Mouse (Mus musculus) hindbrain, embryonic 16.5 days (tissue): ENCODE measurements around the gene Krt28. TPM values are rescaled to one million over a fixed set of nuclear protein-coding genes. Genes with fewer than 3 reads are reported as not detected.

Source experiments
- ATAC-seq: fragments of 200-750 bp; cut with Nextera tagmentation; 2 replicates; pipeline ENCODE4 v1.8.0; 2017; ENCODE audit warnings: moderate TSS enrichment, moderate library complexity
- H3K27ac ChIP-seq: fragments of 300-500 bp; sonication (generic); 2 replicates; pipeline ENCODE4 v1.5.1; 2014; ENCODE audit warnings: low read depth, mild to moderate bottlenecking, control low read depth, low read length, moderate library complexity
- H3K27me3 ChIP-seq: fragments of 300-500 bp; sonication (generic); replicated peaks from 2 replicates; pipeline ENCODE4 v1.6.1; 2014; ENCODE audit warnings: low read length; ENCODE audit not compliant: control insufficient read depth, insufficient read depth
- H3K36me3 ChIP-seq: fragments of 300-500 bp; sonication (generic); 2 replicates; pipeline ENCODE4 v1.6.1; 2014; ENCODE audit warnings: mild to moderate bottlenecking, low read length, moderate library complexity, mixed read lengths; ENCODE audit not compliant: control insufficient read depth, insufficient read depth
- H3K4me1 ChIP-seq: fragments of 300-500 bp; sonication (generic); 2 replicates; pipeline ENCODE4 v1.6.1; 2014; ENCODE audit warnings: low read depth, low read length; ENCODE audit not compliant: control insufficient read depth, insufficient read depth
- H3K4me2 ChIP-seq: fragments of 300-500 bp; sonication (generic); 2 replicates; pipeline ENCODE4 v1.6.1; 2014; ENCODE audit warnings: mild to moderate bottlenecking, low read length, control low read depth, moderate library complexity
- H3K4me3 ChIP-seq: fragments of 300-500 bp; sonication (generic); 2 replicates; pipeline ENCODE4 v1.5.1; 2014; ENCODE audit warnings: mild to moderate bottlenecking, low read length, control low read depth, moderate library complexity
- H3K9ac ChIP-seq: fragments of 300-500 bp; sonication (generic); 2 replicates; pipeline ENCODE4 v1.6.1; 2014; ENCODE audit warnings: low read depth, mild to moderate bottlenecking, control low read depth, low read length, moderate library complexity
- H3K9me3 ChIP-seq: fragments of 300-500 bp; sonication (generic); 2 replicates; pipeline ENCODE4 v1.6.1; 2014; ENCODE audit warnings: mild to moderate bottlenecking, low read length, moderate library complexity; ENCODE audit not compliant: control insufficient read depth
- WGBS: fragments of 180-500 bp; shearing (Covaris S2); extraction: QIAGEN DNeasy Blood & Tissue Kit; methylation state at CpG from one replicate; pipeline ENCODE4 v1.1.7; 2014; 5-methylcytosine and 5-hydroxymethylcytosine counted together
- polyA plus RNA-seq: library from polyadenylated mRNA; unstranded; fragments of >200 nt; fragmentation: Nextera tagmentation; extraction: Ambion mirVana; gene quantifications from 2 replicates; pipeline ENCODE4 v1.2.1, GENCODE M21; 2015

The Krt28 gene
- polyA plus RNA-seq, 1 experiment from 2014 or later, result 0.55 TPM

GRCm38 (mm10) chr11:99398832-99399231 is 24.1 kb upstream of the Krt28 start:
- H3K4me1 ChIP-seq, result no peaks in the 10 kb centered on the region
- no peaks in the 10 kb centered on the region for H3K9me3 ChIP-seq
- ATAC-seq, result no peak
- no peaks in the 10 kb centered on the region for H3K36me3 ChIP-seq
- no peaks in the 10 kb centered on the region for H3K27me3 ChIP-seq
- H3K27ac ChIP-seq, result no peak overlapping the region
- H3K4me2 ChIP-seq, result no peak overlapping the region
- no peak overlapping the region for H3K4me3 ChIP-seq
- no peak overlapping the region for H3K9ac ChIP-seq
- 68% methylated on average over 8 of the region's 8 CpGs for WGBS

- no peak for ATAC-seq
- Histone ChIP-seq H3K4me2 (no peak overlapping the region), H3K4me1 (no peaks in the 10 kb centered on the region), H3K36me3 (no peaks in the 10 kb centered on the region), H3K27ac (no peak overlapping the region), H3K9ac (no peak overlapping the region), H3K27me3 (no peaks in the 10 kb centered on the region), H3K4me3 (no peak overlapping the region), H3K9me3 (no peaks in the 10 kb centered on the region)
- WGBS, result 76% methylated on average over 3 of the region's 3 CpGs
Observed at GRCm38 (mm10) chr11:99398084-99398483, 23.4 kb upstream of the Krt28 start.

GRCm38 (mm10) chr11:99396661-99397060 is 22.0 kb upstream of the Krt28 start:
- H3K4me2 ChIP-seq, result no peak overlapping the region
- H3K9me3 ChIP-seq, result no peaks in the 10 kb centered on the region
- H3K27ac ChIP-seq, result no peak overlapping the region
- H3K27me3 ChIP-seq, result no peaks in the 10 kb centered on the region
- H3K4me3 ChIP-seq, result no peak overlapping the region
- ATAC-seq, result no peak
- H3K4me1 ChIP-seq, result no peaks in the 10 kb centered on the region
- no peak overlapping the region for H3K9ac ChIP-seq
- WGBS, result 88% methylated on average over 2 of the region's 2 CpGs
- no peaks in the 10 kb centered on the region for H3K36me3 ChIP-seq

GRCm38 (mm10) chr11:99396034-99396433 is 21.3 kb upstream of the Krt28 start:
- no peak overlapping the region for H3K4me2 ChIP-seq
- H3K27me3 ChIP-seq, result no peaks in the 10 kb centered on the region
- no peaks in the 10 kb centered on the region for H3K4me1 ChIP-seq
- H3K36me3 ChIP-seq, result no peaks in the 10 kb centered on the region
- H3K27ac ChIP-seq, result no peak overlapping the region
- ATAC-seq, result no peak
- H3K9me3 ChIP-seq, result no peaks in the 10 kb centered on the region
- 48% methylated on average over 3 of the region's 3 CpGs for WGBS
- no peak overlapping the region for H3K9ac ChIP-seq
- H3K4me3 ChIP-seq, result no peak overlapping the region

GRCm38 (mm10) chr11:99392492-99392891 is 17.8 kb upstream of the Krt28 start:
- H3K4me1 ChIP-seq, result no peaks in the 10 kb centered on the region
- no peak overlapping the region for H3K9ac ChIP-seq
- H3K36me3 ChIP-seq, result no peaks in the 10 kb centered on the region
- H3K9me3 ChIP-seq, result no peaks in the 10 kb centered on the region
- H3K4me3 ChIP-seq, result no peak overlapping the region
- H3K27ac ChIP-seq, result no peak overlapping the region
- ATAC-seq, result no peak
- H3K27me3 ChIP-seq, result no peaks in the 10 kb centered on the region
- WGBS, result 83% methylated on average over 10 of the region's 10 CpGs
- H3K4me2 ChIP-seq, result no peak overlapping the region

GRCm38 (mm10) chr11:99391375-99391774 is 16.7 kb upstream of the Krt28 start:
- Histone ChIP-seq H3K27me3 (no peaks in the 10 kb centered on the region), H3K4me2 (no peak overlapping the region), H3K36me3 (no peaks in the 10 kb centered on the region), H3K27ac (no peak overlapping the region), H3K4me3 (no peak overlapping the region), H3K4me1 (peaks cover 6% of the 10 kb centered on the region; the same call in 1 of the 2 replicates), H3K9me3 (no peaks in the 10 kb centered on the region), H3K9ac (no peak overlapping the region)
- no peak for ATAC-seq
- whole genome bisulfite sequencing, result 88% methylated on average over 6 of the region's 6 CpGs

GRCm38 (mm10) chr11:99390866-99391265 is 16.2 kb upstream of the Krt28 start:
- no peak overlapping the region for H3K4me3 ChIP-seq
- no peaks in the 10 kb centered on the region for H3K9me3 ChIP-seq
- ATAC-seq, result no peak
- H3K27me3 ChIP-seq, result no peaks in the 10 kb centered on the region
- no peak overlapping the region for H3K9ac ChIP-seq
- H3K27ac ChIP-seq, result no peak overlapping the region
- H3K4me2 ChIP-seq, result no peak overlapping the region
- H3K4me1 ChIP-seq, result peaks cover 6% of the 10 kb centered on the region; the same call in 1 of the 2 replicates
- no peaks in the 10 kb centered on the region for H3K36me3 ChIP-seq
- 81% methylated on average over 7 of the region's 7 CpGs for WGBS

- Histone ChIP-seq H3K36me3 (no peaks in the 10 kb centered on the region), H3K4me2 (no peak within 1 kb of the TSS), H3K9me3 (no peaks in the 10 kb centered on the region), H3K9ac (no peak within 1 kb of the TSS), H3K27ac (no peak within 1 kb of the TSS), H3K27me3 (no peaks in the 10 kb centered on the region), H3K4me1 (peaks cover 6% of the 10 kb centered on the region), H3K4me3 (no peak within 1 kb of the TSS)
- no peak for ATAC-seq
- 91% methylated on average over 4 of the region's 4 CpGs for WGBS
Observed at GRCm38 (mm10) chr11:99389264-99389663, 14.6 kb upstream of the Krt28 start, which contains the start of gene Krt10. Krt10 (minus strand) TSS chr11:99389364.

GRCm38 (mm10) chr11:99388661-99389060 is 14.0 kb upstream of the Krt28 start:
- no peak overlapping the region for H3K4me3 ChIP-seq
- 91% methylated on average over 18 of the region's 18 CpGs for WGBS
- H3K9me3 ChIP-seq, result no peaks in the 10 kb centered on the region
- H3K4me1 ChIP-seq, result peaks cover 6% of the 10 kb centered on the region
- H3K27ac ChIP-seq, result no peak overlapping the region
- no peak overlapping the region for H3K4me2 ChIP-seq
- ATAC-seq, result no peak
- no peaks in the 10 kb centered on the region for H3K36me3 ChIP-seq
- H3K9ac ChIP-seq, result no peak overlapping the region
- H3K27me3 ChIP-seq, result no peaks in the 10 kb centered on the region
